Mouse (Mus musculus) forebrain, embryonic 16.5 days (tissue): ENCODE data around the gene Anxa6. TPM values are rescaled to one million over a fixed set of nuclear protein-coding genes. Genes with fewer than 3 reads are reported as not detected.

Experiments used
- ATAC-seq: fragments of 200-750 bp; cut with Nextera tagmentation; 2 replicates; pipeline ENCODE4 v1.8.0; 2017; ENCODE audit warnings: mild to moderate bottlenecking, moderate library complexity
- H3K27ac ChIP-seq: fragments of 300-500 bp; sonication (generic); 2 replicates; pipeline ENCODE4 v1.5.1; 2014; ENCODE audit warnings: low read length, control low read depth
- H3K27me3 ChIP-seq: fragments of 300-500 bp; sonication (generic); replicated peaks from 2 replicates; pipeline ENCODE4 v1.6.1; 2014; ENCODE audit warnings: low read length; ENCODE audit not compliant: control insufficient read depth, insufficient read depth
- H3K36me3 ChIP-seq: fragments of 300-500 bp; sonication (generic); 2 replicates; pipeline ENCODE4 v1.6.1; 2014; ENCODE audit not compliant: control insufficient read depth, insufficient read depth
- H3K4me1 ChIP-seq: fragments of 300-500 bp; sonication (generic); replicated peaks from 2 replicates; pipeline ENCODE4 v1.6.1; 2014; ENCODE audit warnings: low read length; ENCODE audit not compliant: control insufficient read depth, insufficient read depth
- H3K4me2 ChIP-seq: fragments of 300-500 bp; sonication (generic); 2 replicates; pipeline ENCODE4 v1.6.1; 2014; ENCODE audit warnings: mild to moderate bottlenecking, low read length, control low read depth
- H3K4me3 ChIP-seq: fragments of 300-500 bp; sonication (generic); replicated peaks from 2 replicates; pipeline ENCODE4 v1.5.1; 2014; ENCODE audit warnings: mild to moderate bottlenecking, low read length, control low read depth
- H3K9ac ChIP-seq: fragments of 300-500 bp; sonication (generic); replicated peaks from 2 replicates; pipeline ENCODE4 v1.6.1; 2014; ENCODE audit warnings: low read depth, low read length, control low read depth
- H3K9me3 ChIP-seq: fragments of 300-500 bp; sonication (generic); 2 replicates; pipeline ENCODE4 v1.6.1; 2016; ENCODE audit warnings: low read length; ENCODE audit not compliant: control insufficient read depth
- WGBS: fragments of 180-500 bp; shearing (Covaris S2); extraction: QIAGEN DNeasy Blood & Tissue Kit; methylation state at CpG from one replicate; pipeline ENCODE4 v1.1.7; 2014; 5-methylcytosine and 5-hydroxymethylcytosine counted together
- polyA plus RNA-seq: library from polyadenylated mRNA; unstranded; fragments of >200 nt; fragmentation: Nextera tagmentation; extraction: Ambion mirVana; gene quantifications from 2 replicates; pipeline ENCODE4 v1.2.1, GENCODE M21; 2015

The Anxa6 gene
- 40.9 and 53.0 TPM in 2 replicates for polyA plus RNA-seq

DNA sequence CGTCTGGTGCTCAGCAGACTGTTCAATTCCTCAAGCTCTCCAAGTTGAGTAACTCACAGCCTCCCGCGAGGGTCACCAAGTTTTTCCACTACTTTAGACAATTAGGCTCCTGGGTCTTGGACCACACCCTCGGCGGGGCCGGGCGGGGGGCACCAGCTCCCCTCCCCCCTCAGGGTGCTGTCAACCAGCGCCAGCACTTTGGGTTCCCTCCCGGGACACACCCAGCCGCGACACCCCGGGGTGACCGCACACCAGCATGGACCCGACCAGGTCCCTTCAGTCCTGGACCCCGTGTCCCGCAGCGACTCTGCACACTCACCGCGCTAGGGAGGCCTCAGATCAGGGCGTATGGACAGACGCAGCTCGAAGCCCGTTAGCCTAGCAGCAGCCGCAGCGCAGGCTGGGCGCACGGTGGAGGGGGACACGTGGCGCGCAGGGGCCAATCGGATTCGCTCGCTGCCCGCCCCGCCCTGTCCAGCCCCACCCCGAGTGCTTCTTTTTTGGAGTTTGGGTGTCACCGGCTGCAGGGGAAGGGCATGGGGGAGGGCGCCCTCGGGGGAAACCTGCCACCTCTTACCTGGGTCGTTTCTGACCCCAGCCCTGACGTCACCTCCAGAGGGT, at the start of gene Anxa6:
Gene Anxa6 (minus strand): TSS at position 406 of the 621 bp plus-strand sequence.
- Histone ChIP-seq H3K27ac (peak within 1 kb of the TSS; percentile 23; the same call in 1 of the 2 replicates), H3K4me1 (peaks cover 21% of the 10 kb centered on the region), H3K9ac (peak within 1 kb of the TSS; percentile 79), H3K4me3 (peak within 1 kb of the TSS; percentile 74), H3K27me3 (no peaks in the 10 kb centered on the region), H3K9me3 (no peaks in the 10 kb centered on the region), H3K4me2 (peak within 1 kb of the TSS; percentile 99), H3K36me3 (no peaks in the 10 kb centered on the region)
- 0% methylated on average over 41 of the region's 41 CpGs for WGBS
- peak; percentile 95 for ATAC-seq

DNA sequence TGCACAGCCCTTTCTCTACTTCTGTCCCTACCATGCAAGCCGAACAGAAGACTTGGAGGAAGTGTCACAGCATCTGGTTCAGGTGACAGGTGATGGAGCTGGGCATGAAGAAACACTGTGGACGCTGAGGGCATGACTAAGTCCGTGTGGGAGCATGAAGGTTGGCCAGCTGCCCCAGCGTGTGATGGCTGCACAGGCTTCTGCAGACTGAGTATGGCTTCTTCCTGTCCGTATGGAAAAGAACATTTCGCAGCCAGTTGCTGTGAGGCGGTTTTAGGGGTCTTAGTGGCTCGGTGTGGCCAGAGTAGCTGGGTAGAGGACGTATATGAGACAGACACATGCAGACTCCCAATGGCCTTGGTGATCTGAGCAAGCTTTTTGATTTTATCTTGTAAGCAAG, 48.0 kb upstream of the Anxa6 start:
- Histone ChIP-seq H3K4me2 (no peak overlapping the region), H3K4me3 (no peak overlapping the region), H3K27me3 (peaks cover 3% of the 10 kb centered on the region; the same call in 1 of the 2 replicates), H3K9ac (no peak overlapping the region), H3K9me3 (no peaks in the 10 kb centered on the region), H3K4me1 (peaks cover 9% of the 10 kb centered on the region), H3K36me3 (no peaks in the 10 kb centered on the region), H3K27ac (no peak overlapping the region)
- WGBS, result 90% methylated on average over 9 of the region's 9 CpGs
- ATAC-seq, result no peak

DNA sequence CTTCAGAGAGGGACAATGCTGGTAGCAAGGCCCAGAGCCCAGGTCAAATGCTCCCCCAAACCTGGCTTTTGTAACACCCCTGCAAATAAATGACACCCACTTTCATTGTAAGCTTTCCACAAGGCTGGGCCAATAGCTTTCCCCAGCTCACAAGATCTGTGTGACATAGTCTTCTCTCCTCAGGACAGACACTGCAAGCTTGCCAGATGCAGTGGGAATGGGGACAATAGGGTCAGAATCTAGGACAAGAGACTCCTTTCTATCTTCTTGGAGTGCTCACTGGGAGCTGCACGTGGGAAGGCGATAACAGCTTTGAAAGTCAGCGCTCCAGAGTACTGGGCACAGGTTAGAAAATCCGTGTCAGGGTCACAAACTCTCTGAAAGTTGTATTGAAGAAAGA, 45.9 kb upstream of the Anxa6 start:
- H3K9me3 ChIP-seq, result no peaks in the 10 kb centered on the region
- H3K4me3 ChIP-seq, result no peak overlapping the region
- peaks cover 14% of the 10 kb centered on the region for H3K4me1 ChIP-seq
- no peak for ATAC-seq
- H3K27ac ChIP-seq, result no peak overlapping the region
- no peak overlapping the region for H3K4me2 ChIP-seq
- peaks cover 3% of the 10 kb centered on the region; the same call in 1 of the 2 replicates for H3K27me3 ChIP-seq
- WGBS, result 66% methylated on average over 4 of the region's 4 CpGs
- H3K9ac ChIP-seq, result no peak overlapping the region
- no peaks in the 10 kb centered on the region for H3K36me3 ChIP-seq

DNA sequence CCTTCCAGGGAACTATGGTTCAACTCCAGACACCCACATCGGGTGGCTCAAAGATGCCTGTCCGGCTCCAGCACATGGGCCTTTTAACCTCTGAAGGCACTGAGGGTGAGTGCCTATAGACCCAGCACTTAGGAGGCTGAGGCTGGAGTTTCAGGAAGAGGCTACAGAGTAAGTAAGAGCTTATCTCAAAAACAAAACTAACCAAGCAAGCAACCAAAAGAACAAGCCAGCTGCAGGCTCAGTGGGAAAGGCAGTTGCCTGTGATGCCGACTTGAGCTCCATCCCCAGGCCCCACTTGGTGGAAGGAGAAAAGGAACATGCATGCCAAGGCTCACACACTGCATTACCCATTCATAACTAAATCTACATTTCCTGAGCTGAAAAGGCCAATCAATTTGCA, 45.3 kb upstream of the Anxa6 start:
- peaks cover 14% of the 10 kb centered on the region for H3K4me1 ChIP-seq
- no peak overlapping the region for H3K9ac ChIP-seq
- no peak for ATAC-seq
- no peak overlapping the region for H3K27ac ChIP-seq
- H3K27me3 ChIP-seq, result peaks cover 3% of the 10 kb centered on the region; the same call in 1 of the 2 replicates
- no peak overlapping the region for H3K4me2 ChIP-seq
- H3K4me3 ChIP-seq, result no peak overlapping the region
- 61% methylated on average over 3 of the region's 3 CpGs for WGBS
- H3K36me3 ChIP-seq, result no peaks in the 10 kb centered on the region
- no peaks in the 10 kb centered on the region for H3K9me3 ChIP-seq

DNA sequence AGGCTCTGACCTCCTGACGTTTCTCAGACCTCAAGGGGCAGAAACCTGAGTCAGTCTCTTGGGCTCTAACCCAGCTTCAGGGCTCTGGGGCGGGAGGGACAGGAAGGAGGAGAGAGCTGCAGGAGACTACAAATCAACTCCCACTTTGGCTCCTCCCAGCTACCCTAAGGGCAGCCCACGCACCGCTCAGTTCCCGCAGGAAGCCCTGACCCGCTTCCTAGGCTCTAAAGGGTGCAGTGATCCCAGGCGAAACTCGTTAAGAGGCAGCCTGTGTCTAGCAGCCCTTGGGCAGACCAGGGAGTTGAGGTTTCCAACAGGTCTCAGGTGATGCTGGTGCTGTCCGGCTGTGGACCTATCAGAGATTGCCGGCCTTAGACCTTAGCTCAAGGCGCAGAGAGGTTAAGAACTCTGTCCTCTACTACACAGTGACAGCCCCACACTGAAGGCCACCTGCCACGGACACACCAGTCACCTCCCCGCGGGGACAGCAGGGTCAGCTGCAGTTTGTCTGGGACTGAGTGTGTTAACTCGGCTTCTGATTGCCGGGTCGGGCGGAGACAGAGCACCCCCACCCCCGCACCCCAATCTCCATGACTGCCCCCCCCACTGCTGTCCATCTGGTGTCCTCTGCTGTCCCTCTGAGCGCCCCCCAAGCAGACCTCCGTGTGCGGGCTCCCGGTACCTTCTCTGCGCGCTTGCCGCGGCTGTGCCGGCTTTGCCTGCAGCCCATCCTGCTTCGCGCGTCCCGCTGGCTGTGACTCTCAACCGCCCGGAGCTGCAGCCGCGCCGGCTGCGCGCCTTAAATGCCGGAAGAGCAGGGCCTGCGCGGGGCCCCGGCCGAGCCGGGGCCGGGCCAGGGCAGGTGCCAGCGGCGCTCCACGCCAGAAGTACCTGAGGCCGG, 44.3 kb upstream of the Anxa6 start, which contains the start of gene Ccdc69:
Gene Ccdc69 (minus strand): TSS at position 801 of the 901 bp plus-strand sequence.
- H3K4me2 ChIP-seq, result peak within 1 kb of the TSS; percentile 84

DNA sequence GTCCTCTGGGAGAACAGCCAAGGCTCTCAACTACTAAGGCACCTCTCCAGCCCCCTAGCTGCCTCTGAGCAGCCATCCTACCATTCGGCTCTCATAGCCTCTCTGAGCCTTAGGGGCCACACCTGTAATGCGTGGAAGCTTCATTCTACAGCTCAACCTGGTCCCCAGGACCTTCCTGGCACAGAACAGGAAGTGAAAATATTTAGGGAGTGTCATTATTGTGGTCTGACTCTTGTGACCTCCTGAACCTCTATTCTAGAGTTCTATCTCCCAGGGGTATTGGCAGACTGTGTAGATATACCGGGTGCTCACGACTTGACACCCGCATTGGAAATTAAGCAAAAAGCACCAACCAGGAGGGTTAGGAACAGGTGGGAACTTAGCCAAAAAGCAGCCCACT, 43.0 kb upstream of the Anxa6 start:
- 87% methylated on average over 5 of the region's 5 CpGs for WGBS
- no peaks in the 10 kb centered on the region for H3K36me3 ChIP-seq

More for the DNA sequence above, 44.3 kb upstream of the Anxa6 start, which contains the start of gene Ccdc69:
- peak within 1 kb of the TSS; percentile 55 for H3K9ac ChIP-seq
- H3K27me3 ChIP-seq, result peaks cover 3% of the 10 kb centered on the region; the same call in 1 of the 2 replicates
- peak; percentile 68 for ATAC-seq
- under 1% methylated on average over 44 of the region's 50 CpGs for WGBS
- no peaks in the 10 kb centered on the region for H3K36me3 ChIP-seq
- peaks cover 14% of the 10 kb centered on the region for H3K4me1 ChIP-seq
- H3K27ac ChIP-seq, result no peak within 1 kb of the TSS
- peak within 1 kb of the TSS; percentile 43 for H3K4me3 ChIP-seq
- no peaks in the 10 kb centered on the region for H3K9me3 ChIP-seq

DNA sequence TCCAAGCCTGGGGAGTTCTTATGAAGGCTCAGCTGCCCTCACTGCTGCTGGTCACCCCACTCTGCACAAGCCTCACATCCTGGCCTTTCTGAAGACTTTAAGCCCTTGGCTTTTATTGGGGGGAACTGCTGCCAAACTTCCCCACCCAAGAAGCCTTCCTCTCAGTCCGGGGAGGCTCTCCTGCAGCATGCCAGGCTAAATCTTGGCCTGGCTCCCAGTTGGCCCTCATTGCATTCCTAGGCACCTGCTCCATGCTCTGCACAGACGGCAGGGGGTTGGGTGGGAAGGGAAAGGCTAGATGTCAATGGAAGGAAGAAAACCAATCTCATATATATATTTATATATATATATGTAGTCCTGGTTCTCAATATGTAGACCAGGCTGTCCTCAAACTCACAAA, 42.4 kb upstream of the Anxa6 start:
- Histone ChIP-seq H3K9ac (no peak overlapping the region), H3K4me2 (no peak overlapping the region), H3K4me3 (no peak overlapping the region), H3K4me1 (peaks cover 14% of the 10 kb centered on the region), H3K9me3 (no peaks in the 10 kb centered on the region), H3K27ac (no peak overlapping the region), H3K36me3 (no peaks in the 10 kb centered on the region), H3K27me3 (peaks cover 3% of the 10 kb centered on the region; the same call in 1 of the 2 replicates)
- 18% methylated on average over 2 of the region's 2 CpGs for WGBS
- peak; percentile 70 for ATAC-seq

More for the DNA sequence above, 43.0 kb upstream of the Anxa6 start:
- peaks cover 3% of the 10 kb centered on the region; the same call in 1 of the 2 replicates for H3K27me3 ChIP-seq
- no peak overlapping the region for H3K4me2 ChIP-seq
- no peak overlapping the region for H3K4me3 ChIP-seq
- H3K27ac ChIP-seq, result no peak overlapping the region
- no peaks in the 10 kb centered on the region for H3K9me3 ChIP-seq
- no peak for ATAC-seq
- peaks cover 14% of the 10 kb centered on the region for H3K4me1 ChIP-seq
- H3K9ac ChIP-seq, result no peak overlapping the region

DNA sequence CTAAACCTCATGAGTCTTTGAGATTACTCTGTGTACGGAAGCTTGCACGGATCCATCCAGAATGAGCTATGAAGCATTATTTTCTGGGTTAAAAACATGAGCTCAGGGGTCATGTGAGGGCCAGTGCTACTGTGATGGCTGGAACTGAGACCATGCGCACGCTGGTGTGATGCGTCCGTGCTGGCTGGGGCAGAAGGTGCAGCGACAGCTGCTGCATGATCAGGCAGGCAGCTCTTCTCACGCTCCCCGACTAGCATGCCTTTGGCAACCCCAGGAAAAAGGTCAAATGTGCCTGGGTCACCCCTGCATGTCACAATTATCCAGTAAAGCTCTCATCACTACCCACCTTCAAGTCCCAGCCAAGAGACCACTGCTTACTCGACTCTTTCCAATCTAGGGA, 39.9 kb upstream of the Anxa6 start:
- Histone ChIP-seq H3K27ac (no peak overlapping the region), H3K27me3 (peaks cover under 1% of the 10 kb centered on the region; the same call in 1 of the 2 replicates), H3K4me1 (peaks cover 16% of the 10 kb centered on the region), H3K36me3 (no peaks in the 10 kb centered on the region), H3K9ac (no peak overlapping the region), H3K4me2 (no peak overlapping the region), H3K9me3 (no peaks in the 10 kb centered on the region), H3K4me3 (no peak overlapping the region)
- no peak for ATAC-seq
- 72% methylated on average over 10 of the region's 10 CpGs for WGBS

DNA sequence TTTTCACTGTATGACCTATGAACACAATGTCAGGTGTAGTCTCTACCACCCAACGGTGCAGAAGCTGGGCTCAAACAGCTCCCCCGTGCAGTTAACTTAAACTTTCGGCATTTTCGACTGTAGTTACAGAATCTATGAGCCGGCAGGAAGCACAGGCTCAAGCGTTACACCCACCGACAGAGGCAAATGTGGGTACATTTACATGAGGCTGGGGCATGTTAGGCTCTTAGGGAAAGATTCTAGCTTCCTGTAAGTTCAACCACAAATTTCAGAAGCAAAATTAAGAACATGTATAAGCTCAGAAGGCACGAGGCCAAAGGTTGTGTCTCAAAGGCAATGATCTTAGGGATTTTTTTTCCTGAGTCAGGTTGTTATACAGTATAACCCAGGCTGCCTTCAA, 39.2 kb upstream of the Anxa6 start:
- no peak overlapping the region for H3K4me3 ChIP-seq
- 88% methylated on average over 8 of the region's 8 CpGs for WGBS
- H3K36me3 ChIP-seq, result no peaks in the 10 kb centered on the region
- no peak overlapping the region for H3K4me2 ChIP-seq
- H3K27ac ChIP-seq, result no peak overlapping the region
- H3K4me1 ChIP-seq, result peaks cover 11% of the 10 kb centered on the region
- ATAC-seq, result no peak
- no peaks in the 10 kb centered on the region for H3K27me3 ChIP-seq
- no peak overlapping the region for H3K9ac ChIP-seq
- no peaks in the 10 kb centered on the region for H3K9me3 ChIP-seq
